Mouse (Mus musculus) spleen, postnatal 36 days (tissue): ENCODE measurements at regions not wholly inside any gene's neighbourhood (a gene's known extent, or its start where the extent isn't known, plus 50 kb on each side); places are given as distances from the start of the nearest gene placed in this dataset.

Experiments used
- DNase-seq, 2 experiments: peaks; one replicate each; pipeline ENCODE4 v3.0.0; 2022; ENCODE audit warnings: low spot score in 2 of 2, mixed read lengths in 1 of 2

DNA sequence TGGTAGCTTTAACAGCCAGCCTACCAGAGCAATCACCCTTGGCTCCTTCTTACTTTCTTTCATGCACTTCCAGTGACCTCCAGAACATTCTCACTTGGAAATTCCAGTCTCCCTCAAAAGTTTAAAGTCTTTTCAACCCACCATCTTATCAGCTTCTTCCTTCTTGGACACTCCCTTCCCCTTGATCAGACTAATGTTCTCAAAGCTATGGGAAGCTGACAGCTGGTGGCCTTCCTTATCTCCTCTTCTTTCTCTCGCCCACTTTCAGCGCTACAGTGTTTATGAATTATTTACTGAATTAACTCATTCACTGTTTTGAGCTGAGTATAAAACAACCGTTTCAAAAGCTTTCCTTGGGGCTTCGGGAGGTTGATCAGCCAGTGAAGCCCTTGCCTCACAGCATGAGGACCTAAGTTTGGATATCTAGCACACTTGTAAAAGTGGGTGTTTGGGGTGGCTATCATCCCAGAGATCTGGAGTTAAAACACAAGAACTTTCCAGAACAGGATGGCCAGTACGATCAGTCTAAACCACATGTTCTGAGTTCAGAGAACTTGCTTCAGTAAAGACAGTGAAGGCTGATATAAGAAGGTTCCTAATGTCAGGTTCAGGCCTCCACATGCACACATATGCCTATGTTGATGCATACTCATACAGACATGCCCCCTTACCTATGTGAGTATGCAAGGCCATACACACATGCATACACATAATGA, 59.7 kb upstream of the Ikzf2 start:
- DNase-seq = no peak

DNA sequence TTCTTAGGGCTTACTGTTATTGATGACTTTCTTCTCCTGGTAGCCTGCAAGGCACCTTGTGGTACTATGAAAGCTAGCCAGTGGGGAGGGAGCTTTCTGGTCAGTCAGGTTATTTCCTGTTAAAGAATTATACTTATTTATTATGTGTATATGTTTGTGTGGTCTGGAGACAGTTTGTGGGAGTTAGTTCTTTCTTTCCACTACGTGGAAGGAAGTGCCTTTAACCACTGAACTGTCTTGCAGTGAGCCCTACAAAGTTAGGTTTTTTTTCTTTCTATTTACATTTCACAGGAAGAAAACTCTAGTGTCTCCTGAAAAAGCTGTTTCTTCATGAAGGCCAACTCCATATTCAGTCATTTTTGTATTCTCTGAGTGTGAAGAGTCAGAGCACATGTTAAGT, 65.7 kb upstream of the Ikzf2 start:
- DNase-seq = no peak

DNA sequence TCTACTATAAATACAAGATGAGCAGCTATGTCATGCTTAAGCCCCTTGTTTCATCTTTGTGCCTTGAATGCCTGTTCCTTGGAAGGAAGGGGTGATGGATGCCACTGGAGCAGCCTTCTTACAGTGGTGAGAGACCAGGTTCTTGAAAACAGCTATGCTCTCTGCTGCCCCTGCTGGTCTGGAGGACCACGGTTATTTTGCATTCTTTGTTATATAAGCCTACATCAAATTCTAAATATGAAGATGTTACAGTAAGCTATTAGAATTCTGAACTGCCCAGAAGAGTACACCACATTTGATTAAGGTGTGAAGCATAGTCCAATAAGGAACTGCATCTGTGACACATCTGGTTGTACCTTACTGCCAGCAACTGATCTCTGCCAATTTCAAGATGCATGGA, 69.1 kb upstream of the Spag16 start:
- DNase-seq = no peak

DNA sequence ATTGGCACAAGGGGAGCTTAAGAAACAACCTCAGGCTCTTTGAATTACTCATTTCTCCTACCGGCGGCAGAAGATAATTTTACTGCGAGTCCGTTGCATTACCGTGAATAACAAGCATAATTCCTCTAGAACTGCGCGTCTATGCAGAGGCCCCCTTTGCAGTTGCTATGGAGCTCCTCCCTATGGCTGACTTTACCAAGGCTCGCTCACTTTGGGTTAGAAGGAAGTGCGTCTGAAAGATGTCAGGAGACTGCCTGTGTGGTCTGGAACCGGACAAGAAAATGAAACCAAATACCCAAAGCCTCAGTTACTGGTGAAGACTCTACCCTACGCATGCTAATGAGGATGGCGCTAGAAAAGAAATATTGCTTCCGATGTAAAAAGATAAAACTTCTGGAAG, 67.2 kb upstream of the Spag16 start:
- DNase-seq = peak in 1 of 2 experiments; percentile 4

DNA sequence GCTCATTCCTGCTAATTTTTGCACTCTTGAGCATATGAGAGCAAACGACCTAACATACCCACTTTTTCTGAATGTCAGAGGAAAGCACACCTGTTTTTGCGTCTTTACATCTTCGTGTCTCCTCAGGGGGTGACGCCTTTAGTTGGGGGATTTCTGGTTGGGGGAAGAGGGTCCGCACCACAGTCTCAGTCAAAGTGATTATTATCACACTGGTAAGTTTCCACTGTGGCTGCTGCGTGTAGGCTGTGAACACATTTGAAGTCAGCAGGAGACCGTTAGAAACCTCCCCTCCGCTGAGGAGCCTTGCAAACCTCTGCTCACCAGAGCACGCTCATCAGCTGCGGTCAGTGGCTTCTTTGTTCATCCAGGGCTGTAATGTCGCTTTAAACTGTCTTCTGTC, 58.1 kb upstream of the Spag16 start:
- DNase-seq = peak; percentile 20 to 21

DNA sequence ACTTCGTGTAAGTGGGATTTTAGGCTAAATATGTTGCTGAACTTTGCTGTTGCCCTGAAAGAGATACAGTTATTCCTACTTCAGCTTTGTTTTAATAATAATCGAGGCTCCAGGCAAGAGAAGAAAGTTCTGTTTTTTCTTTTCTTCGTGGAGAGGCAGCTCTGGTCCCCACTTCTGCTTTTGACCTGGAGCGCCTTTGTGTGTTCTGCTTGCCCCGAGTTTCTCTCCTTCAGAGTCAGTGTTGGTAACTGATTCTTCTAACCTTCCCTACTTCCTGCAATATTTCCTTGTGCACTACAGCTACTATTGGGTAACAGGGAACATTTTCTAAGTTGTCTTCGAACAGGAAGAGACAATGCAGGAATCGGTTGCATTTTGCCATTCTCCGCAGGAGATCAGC, 56.6 kb upstream of the Spag16 start:
- no peak for DNase-seq

DNA sequence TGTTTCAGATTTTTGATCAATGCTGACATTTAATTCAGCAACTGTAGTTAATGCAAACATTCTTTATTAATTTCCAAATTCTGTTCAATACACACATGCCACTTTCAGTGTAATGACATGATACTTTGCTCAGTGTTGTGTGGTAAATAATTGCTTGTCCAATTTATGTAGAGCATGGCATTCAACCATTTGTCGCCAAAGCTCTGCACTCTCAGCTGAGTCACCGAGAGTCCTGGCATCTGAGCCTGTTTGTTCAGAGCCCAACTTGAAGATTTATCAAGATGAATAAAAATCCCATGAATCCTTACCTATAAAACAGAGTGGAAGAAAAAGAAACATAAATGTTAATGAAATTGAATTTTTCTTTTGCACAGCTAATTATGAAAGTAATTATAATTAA, 55.3 kb upstream of the Spag16 start:
- no peak for DNase-seq

DNA sequence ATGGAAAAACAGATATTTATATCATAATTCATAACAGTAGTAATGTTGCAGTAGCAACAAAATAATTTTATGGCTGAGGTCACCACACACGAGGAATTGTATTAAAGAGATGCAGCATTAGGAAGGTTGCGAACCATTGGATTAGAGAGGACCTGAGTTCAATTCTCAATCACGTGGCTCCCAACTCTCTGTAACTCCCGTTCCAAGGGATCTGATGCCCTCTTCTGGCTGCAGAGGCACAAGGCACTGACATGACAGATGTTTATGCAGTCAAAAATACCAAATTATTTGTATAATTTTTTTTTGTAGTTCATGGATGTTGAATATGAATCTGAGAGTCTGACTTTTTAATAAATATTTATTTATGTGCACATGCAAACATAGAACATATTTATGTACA, 51.2 kb upstream of the Spag16 start:
- DNase-seq = no peak
